Mouse (Mus musculus) heart, embryonic 15.5 days (tissue): ENCODE measurements around the gene Gm17428. TPM values are rescaled to one million over a fixed set of nuclear protein-coding genes. Genes with fewer than 3 reads are reported as not detected.
"Not testable (repeated sequence)": the region's sequence is repeated elsewhere in the genome, so short reads cannot be mapped to it uniquely, and the experiment has no call there.

ENCODE experiments used
- ATAC-seq: fragments of 200-750 bp; cut with Nextera tagmentation; replicated peaks from 2 replicates; pipeline ENCODE4 v1.8.0; 2017; ENCODE audit warnings: low read depth, moderate TSS enrichment; ENCODE audit not compliant: insufficient number of reproducible peaks, insufficient read depth, low FRiP score
- H3K27ac ChIP-seq: fragments of 300-500 bp; sonication (generic); 2 replicates; pipeline ENCODE4 v1.5.1; 2015; ENCODE audit warnings: mild to moderate bottlenecking, inconsistent platforms
- H3K27me3 ChIP-seq: fragments of 300-500 bp; sonication (generic); 2 replicates; pipeline ENCODE4 v1.6.1; 2015; ENCODE audit warnings: inconsistent platforms
- H3K36me3 ChIP-seq: fragments of 300-500 bp; sonication (generic); 2 replicates; pipeline ENCODE4 v1.6.1; 2015; ENCODE audit warnings: mild to moderate bottlenecking, inconsistent platforms
- H3K4me1 ChIP-seq: fragments of 300-500 bp; sonication (generic); replicated peaks from 2 replicates; pipeline ENCODE4 v1.6.1; 2015; ENCODE audit warnings: inconsistent platforms
- H3K4me2 ChIP-seq: fragments of 300-500 bp; sonication (generic); 2 replicates; pipeline ENCODE4 v1.6.1; 2015; ENCODE audit warnings: inconsistent platforms, mild to moderate bottlenecking, moderate library complexity
- H3K4me3 ChIP-seq: fragments of 300-500 bp; sonication (generic); 2 replicates; pipeline ENCODE4 v1.5.1; 2015; ENCODE audit warnings: mild to moderate bottlenecking, inconsistent platforms
- H3K9ac ChIP-seq: fragments of 300-500 bp; sonication (generic); 2 replicates; pipeline ENCODE4 v1.6.1; 2015; ENCODE audit warnings: mild to moderate bottlenecking, inconsistent platforms
- H3K9me3 ChIP-seq: fragments of 300-500 bp; sonication (generic); replicated peaks from 2 replicates; pipeline ENCODE4 v1.6.1; 2016; ENCODE audit warnings: inconsistent platforms
- WGBS: fragments of 180-500 bp; shearing (Covaris S2); methylation state at CpG from one replicate; pipeline ENCODE4 v1.1.7; 2015; ENCODE audit warnings: mixed read lengths; 5-methylcytosine and 5-hydroxymethylcytosine counted together
- polyA plus RNA-seq: library from polyadenylated mRNA; unstranded; fragments of >200 nt; fragmentation: Nextera tagmentation; extraction: Ambion mirVana; gene quantifications from 2 replicates; pipeline ENCODE4 v1.2.1, GENCODE M21; 2015

Gm17428 gene
- polyA plus RNA-seq, 1 experiment from 2014 or later: not detected

GRCm38 (mm10) chr14:54965631-54966030, 11.1 kb upstream of the Gm17428 start:
- no peak for ATAC-seq
- Histone ChIP-seq H3K4me3 (peak overlapping the region; percentile 51), H3K9ac (peak overlapping the region; percentile 46), H3K36me3 (peaks cover 4% of the 10 kb centered on the region; the same call in 1 of the 2 replicates), H3K27ac (peak overlapping the region; percentile 90), H3K4me2 (peak overlapping the region; percentile 56), H3K9me3 (no peaks in the 10 kb centered on the region), H3K27me3 (no peaks in the 10 kb centered on the region), H3K4me1 (peaks cover 47% of the 10 kb centered on the region)
- 36% methylated on average over 6 of the region's 6 CpGs for whole genome bisulfite sequencing

DNA sequence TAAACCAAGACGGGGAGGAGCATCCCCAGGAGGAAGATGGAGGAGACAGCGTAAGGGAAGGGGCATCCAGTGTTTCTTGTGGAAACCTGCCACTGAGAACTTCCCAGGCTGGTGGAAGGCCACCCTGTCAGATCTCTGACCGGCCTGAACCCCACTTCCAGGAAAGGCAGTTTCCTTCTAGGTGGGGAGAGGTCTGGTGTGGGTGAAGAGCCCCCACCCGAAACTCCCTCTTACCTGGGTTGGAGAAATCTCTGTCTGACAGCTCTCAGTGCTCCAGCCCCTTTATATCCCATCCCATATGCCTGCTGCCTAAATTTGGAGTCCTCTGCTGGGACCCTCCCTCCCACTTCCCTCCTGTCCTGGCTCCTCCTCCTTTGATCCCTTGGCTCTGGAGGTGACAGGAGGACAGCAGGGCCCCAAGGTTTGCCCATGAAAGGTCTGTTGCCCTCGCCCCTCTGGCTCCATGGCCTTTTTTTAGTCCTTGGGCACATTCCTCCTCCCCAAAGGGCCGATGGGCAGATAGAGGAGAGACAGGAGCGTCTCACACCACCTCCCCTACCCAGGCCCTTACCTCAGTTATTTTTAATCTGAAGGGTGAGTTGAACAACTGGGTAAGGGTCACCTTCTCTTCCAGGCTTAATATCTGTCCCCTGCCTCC, 10.3 kb upstream of the Gm17428 start, which contains the start of gene Myh6:
Gene Myh6 (minus strand): TSS at position 608 of the 658 bp plus-strand sequence.
- 38% methylated on average over 7 of the region's 7 CpGs for WGBS
- H3K9ac ChIP-seq: peak within 1 kb of the TSS; percentile 46
- peaks cover 10% of the 10 kb centered on the region for H3K36me3 ChIP-seq
- H3K4me3 ChIP-seq: peak within 1 kb of the TSS; percentile 51
- peak; percentile 41 for ATAC-seq
- H3K27me3 ChIP-seq: no peaks in the 10 kb centered on the region
- H3K9me3 ChIP-seq: no peaks in the 10 kb centered on the region
- peak within 1 kb of the TSS; percentile 90 for H3K27ac ChIP-seq
- H3K4me1 ChIP-seq: peaks cover 39% of the 10 kb centered on the region
- peak within 1 kb of the TSS; percentile 56 for H3K4me2 ChIP-seq

DNA sequence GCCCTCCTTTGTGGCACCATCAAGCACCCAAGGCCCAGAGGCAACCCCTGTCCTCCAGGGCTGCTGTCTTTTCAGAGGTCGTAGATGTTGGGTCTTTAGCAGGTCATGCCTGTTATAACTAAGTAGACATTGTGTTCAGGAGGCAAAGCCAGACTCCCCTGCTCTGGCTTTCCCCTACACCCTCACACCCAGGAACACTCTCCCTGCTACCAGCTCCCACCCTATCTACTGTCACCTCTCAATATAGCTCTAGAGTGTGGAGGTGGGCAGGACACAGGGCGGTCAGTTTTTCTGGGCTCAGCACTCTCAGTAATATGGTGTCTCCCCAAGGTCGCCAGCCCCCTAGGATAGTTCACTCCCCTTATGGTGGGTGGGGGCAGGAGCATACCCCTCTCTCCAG, 8.9 kb upstream of the Gm17428 start:
- Histone ChIP-seq H3K27ac (peak overlapping the region; percentile 90), H3K27me3 (no peaks in the 10 kb centered on the region), H3K9ac (peak overlapping the region; percentile 32), H3K4me3 (no peak overlapping the region), H3K36me3 (peaks cover 22% of the 10 kb centered on the region), H3K4me2 (peak overlapping the region; percentile 56), H3K9me3 (no peaks in the 10 kb centered on the region), H3K4me1 (peaks cover 40% of the 10 kb centered on the region)
- 42% methylated on average over 3 of the region's 3 CpGs for WGBS
- ATAC-seq: peak; percentile 7; the same call in 1 of the 2 replicates

DNA sequence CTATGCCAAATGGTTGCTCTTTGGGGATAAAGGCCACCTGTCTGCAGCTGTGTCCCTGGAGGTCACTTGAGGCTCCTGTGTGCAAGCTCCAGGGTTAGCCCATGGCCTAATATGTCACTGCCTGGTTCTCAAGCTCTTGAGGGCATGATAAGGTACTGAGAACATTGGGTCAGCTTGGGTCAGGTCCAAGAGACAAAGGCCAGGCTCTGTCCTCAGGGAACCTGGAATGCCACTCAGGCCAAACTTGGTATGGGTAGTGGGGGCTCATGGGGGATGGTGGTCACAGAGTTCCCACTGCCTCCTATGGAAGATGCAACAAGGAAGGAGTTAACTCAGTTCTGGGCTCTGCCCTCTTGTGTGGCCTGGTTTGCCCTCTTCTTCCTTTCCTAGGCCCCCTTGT, 8.4 kb upstream of the Gm17428 start:
- Histone ChIP-seq H3K36me3 (peaks cover 26% of the 10 kb centered on the region), H3K4me3 (no peak overlapping the region), H3K4me1 (peaks cover 42% of the 10 kb centered on the region), H3K27me3 (no peaks in the 10 kb centered on the region), H3K4me2 (no peak overlapping the region), H3K9me3 (no peaks in the 10 kb centered on the region), H3K9ac (peak overlapping the region; percentile 32; the same call in 1 of the 2 replicates), H3K27ac (peak overlapping the region; percentile 90)
- peak; percentile 48 for ATAC-seq

DNA sequence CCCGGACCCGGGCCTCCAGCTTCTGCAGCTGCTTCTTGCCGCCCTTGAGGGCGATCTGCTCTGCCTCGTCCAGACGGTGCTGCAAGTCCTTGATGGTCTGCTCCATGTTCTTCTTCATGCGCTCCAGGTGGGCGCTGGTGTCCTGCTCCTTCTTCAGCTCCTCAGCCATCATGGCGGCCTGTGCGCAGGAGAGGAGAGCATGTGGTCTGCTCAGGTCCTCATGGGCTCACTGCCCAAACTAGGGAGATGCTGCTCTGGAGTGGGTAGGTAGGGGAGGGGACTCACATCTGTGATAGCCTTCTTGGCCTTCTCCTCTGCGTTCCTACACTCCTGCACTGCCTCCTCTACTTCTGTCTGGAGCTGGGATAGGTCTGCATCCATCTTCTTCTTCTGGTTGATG, 3.9 kb upstream of the Gm17428 start:
- ATAC-seq, H3K9ac ChIP-seq: not testable (repeated sequence)
- H3K27ac ChIP-seq: peak overlapping the region; percentile 90

DNA sequence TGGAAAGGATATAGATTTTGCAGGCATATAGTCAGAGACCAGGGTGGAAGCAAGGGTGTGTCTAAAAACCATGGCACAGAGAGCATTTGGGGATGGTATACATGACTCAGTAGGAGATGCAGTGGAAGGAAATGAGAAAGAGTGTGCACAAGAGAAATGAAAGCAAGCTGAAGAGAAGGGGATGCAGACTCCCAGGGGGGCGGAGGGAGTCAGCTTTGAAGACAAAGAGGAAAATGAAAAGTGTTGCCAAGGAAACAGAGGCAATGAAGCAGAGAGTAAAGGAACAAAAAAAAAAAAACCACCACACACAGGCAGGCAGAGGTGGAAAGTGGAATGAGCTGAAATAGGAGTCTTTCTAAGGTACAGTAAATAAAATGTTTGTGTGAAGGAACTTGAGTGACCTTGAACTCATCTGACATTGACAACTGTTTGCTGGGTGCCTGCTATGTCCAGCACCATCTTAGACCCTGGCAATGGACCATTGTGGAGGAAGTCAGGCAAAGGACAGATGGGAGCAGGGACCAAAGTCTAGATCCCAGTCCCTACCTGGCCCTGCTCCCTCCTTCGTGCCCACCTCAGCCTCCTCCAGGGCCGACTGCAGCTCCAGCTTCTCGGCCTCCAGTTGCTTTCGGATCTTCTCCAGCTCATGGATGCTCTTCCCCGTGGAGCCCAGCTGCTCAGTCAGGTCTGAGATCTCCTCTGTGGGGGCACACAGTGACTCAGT, 2.5 kb upstream of the Gm17428 start:
- H3K27me3 ChIP-seq: no peaks in the 10 kb centered on the region
- no peak overlapping the region for H3K4me3 ChIP-seq
- ATAC-seq: no peak
- peak overlapping the region; percentile 43 for H3K9ac ChIP-seq
- peak overlapping the region; percentile 90 for H3K27ac ChIP-seq
- peaks cover 50% of the 10 kb centered on the region for H3K36me3 ChIP-seq
- H3K9me3 ChIP-seq: no peaks in the 10 kb centered on the region
- H3K4me2 ChIP-seq: no peak overlapping the region
- H3K4me1 ChIP-seq: peaks cover 34% of the 10 kb centered on the region
- 64% methylated on average over 6 of the region's 6 CpGs for WGBS

More for the DNA sequence above, 3.9 kb upstream of the Gm17428 start:
- WGBS: 76% methylated on average over 11 of the region's 11 CpGs
- H3K4me2 ChIP-seq, H3K4me3 ChIP-seq, H3K9me3 ChIP-seq, H3K27me3 ChIP-seq: not testable (repeated sequence)
- H3K36me3 ChIP-seq: peaks cover 49% of the 10 kb centered on the region
- peaks cover 39% of the 10 kb centered on the region for H3K4me1 ChIP-seq

DNA sequence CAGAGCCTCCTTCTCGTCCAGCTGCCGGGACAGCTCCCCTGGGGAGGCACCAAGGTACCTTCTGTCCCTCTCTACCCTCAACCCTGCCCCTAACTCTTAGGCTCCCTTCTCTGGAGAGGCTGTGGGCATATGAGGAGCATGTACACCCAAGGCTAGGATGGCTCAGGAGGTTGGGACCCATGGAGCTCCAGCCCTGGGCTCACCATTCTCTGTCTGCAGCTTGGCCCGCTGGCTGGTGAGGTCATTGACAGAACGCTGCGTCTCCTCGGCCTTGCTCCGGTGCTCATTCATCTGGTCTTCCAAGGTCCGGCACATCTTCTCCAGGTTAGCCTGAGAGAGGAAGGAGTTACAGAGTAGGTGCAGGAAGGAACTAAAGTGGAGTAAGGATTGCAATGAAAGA, 1.9 kb downstream of the Gm17428 start:
- ATAC-seq: no peak
- H3K4me2 ChIP-seq: peak overlapping the region; percentile 39
- H3K36me3 ChIP-seq: peaks cover 21% of the 10 kb centered on the region
- 66% methylated on average over 8 of the region's 8 CpGs for WGBS
- no peaks in the 10 kb centered on the region for H3K9me3 ChIP-seq
- peak overlapping the region; percentile 44 for H3K9ac ChIP-seq
- H3K4me3 ChIP-seq: 0 out of 2 replicates have a peak overlapping the region, but pooled peaks have one; percentile 5
- no peaks in the 10 kb centered on the region for H3K27me3 ChIP-seq
- peaks cover 14% of the 10 kb centered on the region for H3K4me1 ChIP-seq
- peak overlapping the region; percentile 66 for H3K27ac ChIP-seq

DNA sequence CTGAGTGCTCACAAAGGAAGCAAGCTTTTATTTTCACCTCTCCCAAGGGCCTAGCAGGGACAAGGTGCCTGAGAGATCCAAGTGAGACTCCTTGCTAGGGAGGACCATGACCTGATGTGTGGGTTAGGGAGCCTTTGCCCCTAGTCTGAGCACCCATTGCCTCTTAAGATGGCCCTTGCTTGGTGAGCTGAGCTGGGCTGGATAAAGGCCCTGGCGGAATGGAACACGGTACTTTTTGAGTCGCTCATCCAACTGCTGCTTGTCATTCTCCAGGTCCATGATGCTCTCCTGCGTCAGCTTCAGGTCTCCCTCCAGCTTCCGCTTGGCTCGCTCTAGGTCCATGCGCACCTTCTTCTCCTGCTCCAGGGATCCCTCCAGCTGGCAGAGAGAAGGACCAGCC, 5.2 kb downstream of the Gm17428 start:
- WGBS: 71% methylated on average over 7 of the region's 7 CpGs
- H3K4me1 ChIP-seq: peaks cover 2% of the 10 kb centered on the region
- peak overlapping the region; percentile 65 for H3K4me2 ChIP-seq
- peak overlapping the region; percentile 70 for H3K9ac ChIP-seq
- H3K27me3 ChIP-seq: no peaks in the 10 kb centered on the region
- H3K27ac ChIP-seq: peak overlapping the region; percentile 99
- peak overlapping the region; percentile 21 for H3K4me3 ChIP-seq
- H3K36me3 ChIP-seq: peaks cover 11% of the 10 kb centered on the region; the same call in 1 of the 2 replicates
- no peaks in the 10 kb centered on the region for H3K9me3 ChIP-seq
- no peak for ATAC-seq

DNA sequence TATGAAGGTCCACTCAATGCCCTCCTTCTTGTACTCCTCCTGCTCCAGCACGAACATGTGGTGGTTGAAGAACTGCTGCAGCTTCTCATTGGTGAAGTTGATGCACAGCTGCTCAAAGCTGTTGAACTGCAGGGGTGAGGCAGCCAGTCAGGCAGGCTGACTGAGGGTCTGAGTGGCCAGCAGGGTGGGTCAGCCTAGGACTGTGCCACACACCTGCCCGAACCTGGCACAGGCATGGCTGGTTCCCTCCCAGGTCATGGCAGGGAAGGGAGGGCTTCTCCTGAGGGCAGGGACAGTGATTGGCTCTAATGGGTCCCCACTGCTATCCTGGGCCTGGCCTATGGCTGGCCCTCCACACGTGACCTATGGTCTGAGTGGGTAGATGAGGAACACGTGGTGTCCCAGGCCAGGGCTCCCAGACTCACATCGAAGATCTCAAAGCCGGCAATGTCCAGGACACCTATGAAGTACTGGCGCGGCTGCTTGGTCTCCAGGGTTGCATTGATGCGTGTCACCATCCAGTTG, 11.7 kb downstream of the Gm17428 start:
- peak overlapping the region; percentile 99 for H3K27ac ChIP-seq
- not testable (repeated sequence) for H3K27me3 ChIP-seq, H3K36me3 ChIP-seq, H3K9me3 ChIP-seq, H3K4me1 ChIP-seq
- peak overlapping the region; percentile 55 for H3K4me3 ChIP-seq
- H3K4me2 ChIP-seq: peak overlapping the region; percentile 65
- H3K9ac ChIP-seq: peak overlapping the region; percentile 70
- peak; percentile 40 for ATAC-seq
- WGBS: 54% methylated on average over 9 of the region's 9 CpGs

GRCm38 (mm10) chr14:54988882-54989281, 12.1 kb downstream of the Gm17428 start:
- peak overlapping the region; percentile 65 for H3K4me2 ChIP-seq

DNA sequence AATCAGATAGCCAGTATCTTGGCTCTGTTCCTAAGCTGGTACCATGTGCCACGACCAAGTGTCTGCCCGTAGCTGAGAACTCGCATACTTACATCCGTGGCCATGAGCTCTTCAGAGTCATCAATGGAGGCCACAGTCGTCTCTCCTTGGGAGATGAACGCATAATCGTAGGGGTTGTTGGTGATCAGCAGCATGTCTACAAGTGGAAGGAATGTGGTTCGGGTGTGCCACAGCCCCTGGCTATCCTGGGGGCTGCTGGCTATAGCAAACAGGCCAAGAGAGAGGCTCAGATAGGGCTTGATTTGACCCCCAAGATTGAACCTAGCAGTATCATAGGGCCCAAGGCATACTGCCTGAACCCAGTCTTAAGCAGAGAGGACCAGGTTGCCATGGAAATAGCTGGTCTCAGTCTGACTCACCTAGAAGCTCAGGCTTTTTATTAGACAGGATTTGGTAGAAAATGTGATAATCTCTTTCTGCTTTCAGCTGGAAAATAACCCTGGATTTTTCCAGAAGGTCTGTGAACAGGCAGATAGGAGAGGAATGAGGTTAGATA, 13.2 kb downstream of the Gm17428 start:
- WGBS: 60% methylated on average over 8 of the region's 8 CpGs
- H3K27me3 ChIP-seq: no peaks in the 10 kb centered on the region
- H3K9ac ChIP-seq: peak overlapping the region; percentile 70
- peaks cover 4% of the 10 kb centered on the region; the same call in 1 of the 2 replicates for H3K36me3 ChIP-seq
- no peaks in the 10 kb centered on the region for H3K9me3 ChIP-seq
- ATAC-seq: no peak
- peaks cover 7% of the 10 kb centered on the region; the same call in 1 of the 2 replicates for H3K4me1 ChIP-seq
- peak overlapping the region; percentile 99 for H3K27ac ChIP-seq
- peak overlapping the region; percentile 65 for H3K4me2 ChIP-seq
- peak overlapping the region; percentile 55 for H3K4me3 ChIP-seq

More at GRCm38 (mm10) chr14:54988882-54989281, 12.1 kb downstream of the Gm17428 start:
- H3K27me3 ChIP-seq: no peaks in the 10 kb centered on the region
- no peaks in the 10 kb centered on the region for H3K9me3 ChIP-seq
- peak overlapping the region; percentile 99 for H3K27ac ChIP-seq
- peak overlapping the region; percentile 55 for H3K4me3 ChIP-seq
- no peaks in the 10 kb centered on the region; the same call in 1 of the 2 replicates for H3K4me1 ChIP-seq
- ATAC-seq: no peak
- H3K36me3 ChIP-seq: peaks cover 8% of the 10 kb centered on the region; the same call in 1 of the 2 replicates
- WGBS: 55% methylated on average over 13 of the region's 13 CpGs
- peak overlapping the region; percentile 70 for H3K9ac ChIP-seq
